Mouse (Mus musculus) thymus, adult 2 months (tissue): ENCODE measurements around the gene Gm37240.

Experiments used
- CTCF ChIP-seq: fragments of 200-500 bp; IDR thresholded peaks from 2 replicates; pipeline ENCODE4 v1.5.1; 2012; ENCODE audit warnings: mild to moderate bottlenecking, control low read depth, low read length, moderate library complexity, borderline replicate concordance; ENCODE audit not compliant: control insufficient read depth, poor library complexity, insufficient read depth; ENCODE audit errors: extremely low read depth
- POLR2A ChIP-seq: fragments of 200-500 bp; IDR thresholded peaks from 2 replicates; pipeline ENCODE4 v1.6.1; 2012; ENCODE audit warnings: mild to moderate bottlenecking, low read length, control low read depth, moderate library complexity; ENCODE audit not compliant: control insufficient read depth, poor library complexity, insufficient read depth; ENCODE audit errors: extremely low read depth

DNA sequence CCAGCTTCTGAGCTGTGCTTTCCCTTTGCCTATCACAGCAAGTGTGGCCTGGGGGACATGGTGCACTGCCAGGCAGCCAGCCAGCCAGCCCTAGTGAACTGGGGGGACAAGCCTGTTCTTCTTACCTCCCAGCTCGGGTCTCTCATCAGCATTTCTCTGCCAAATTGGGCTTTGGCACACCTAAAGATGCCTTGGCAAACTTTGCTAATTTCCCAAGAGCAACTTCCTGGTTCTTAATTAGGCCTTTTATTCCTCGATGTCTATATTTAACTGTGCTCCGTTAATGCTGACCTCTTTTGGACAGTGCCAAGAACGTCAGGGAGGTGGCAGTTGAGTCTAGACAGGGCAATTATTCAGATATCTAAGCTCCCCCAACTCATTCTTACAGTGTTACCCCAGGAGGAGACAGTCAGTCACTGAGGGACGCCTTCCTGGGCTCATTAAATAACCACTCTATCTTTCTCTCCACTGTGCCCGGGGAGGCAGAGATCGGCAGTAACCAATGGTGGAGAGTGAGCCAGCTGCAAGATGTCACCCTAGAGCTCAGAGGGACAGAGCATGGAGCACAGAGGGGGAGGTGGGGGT, 771.3 kb downstream of the Gm37240 start:
- TF ChIP-seq CTCF (no peak), POLR2A (no peak)
